Mouse (Mus musculus) kidney, adult 2 months (tissue): ENCODE measurements around the gene She. TPM values are rescaled to one million over a fixed set of nuclear protein-coding genes. Genes with fewer than 3 reads are reported as not detected.

ENCODE experiments used
- DNase-seq: peaks from one replicate; pipeline ENCODE4 v3.0.0; 2021
- H3K27ac ChIP-seq: fragments of 200-500 bp; 2 replicates; pipeline ENCODE4 v1.5.1; 2012; ENCODE audit warnings: low read depth, low read length, control low read depth, inconsistent platforms; ENCODE audit not compliant: insufficient read depth
- H3K27me3 ChIP-seq: fragments of 200-500 bp; replicated peaks from 2 replicates; pipeline ENCODE4 v1.6.1; 2012; ENCODE audit warnings: mild to moderate bottlenecking, moderate library complexity, low read length, inconsistent platforms; ENCODE audit not compliant: control insufficient read depth, insufficient read depth
- H3K36me3 ChIP-seq: fragments of 200-500 bp; 2 replicates; pipeline ENCODE4 v1.6.1; 2012; ENCODE audit warnings: mild to moderate bottlenecking, moderate library complexity, low read length, inconsistent platforms; ENCODE audit not compliant: control insufficient read depth, insufficient read depth
- H3K4me1 ChIP-seq: fragments of 200-500 bp; 2 replicates; pipeline ENCODE4 v1.6.1; 2011; ENCODE audit warnings: low read length; ENCODE audit not compliant: control insufficient read depth, insufficient read depth
- H3K4me3 ChIP-seq: fragments of 200-500 bp; 2 replicates; pipeline ENCODE4 v1.5.1; 2011; ENCODE audit warnings: mild to moderate bottlenecking, low read depth, low read length, control low read depth; ENCODE audit not compliant: insufficient read depth
- CTCF ChIP-seq: fragments of 200-500 bp; conservative IDR thresholded peaks from 2 replicates; pipeline ENCODE4 v1.5.1; 2011; ENCODE audit warnings: low read depth, mild to moderate bottlenecking, control low read depth, low read length, moderate library complexity, mixed read lengths; ENCODE audit not compliant: insufficient read depth, insufficient read length
- POLR2A ChIP-seq: fragments of 200-500 bp; IDR thresholded peaks from one replicate; pipeline ENCODE4 v1.6.1; 2011; ENCODE audit warnings: low read depth, low read length, control low read depth
- WGBS: fragments of 180-500 bp; shearing (Covaris S2); methylation state at CpG from one replicate; pipeline ENCODE4 v1.1.7; 2018; 5-methylcytosine and 5-hydroxymethylcytosine counted together
- polyA plus RNA-seq: library from polyadenylated mRNA; depleted of rRNA; stranded (reverse); fragments of >200 nt; gene quantifications from 2 replicates; pipeline ENCODE4 v1.2.3, GENCODE M21; 2012

She gene
- polyA plus RNA-seq, 1 experiment: 4.1 TPM

GRCm38 (mm10) chr3:89882556-89883181 is 51.5 kb downstream of the She start:
- TF ChIP-seq POLR2A: no peak
- TF ChIP-seq CTCF: no peak
- Histone ChIP-seq H3K4me3 (no peak overlapping the region), H3K36me3 (no peaks in the 10 kb centered on the region), H3K4me1 (no peaks in the 10 kb centered on the region), H3K27me3 (no peaks in the 10 kb centered on the region), H3K27ac (no peak overlapping the region)
- 75% methylated on average over 8 of the region's 8 CpGs for WGBS
- no peak for DNase-seq

- no peaks in the 10 kb centered on the region for H3K36me3 ChIP-seq
- no peaks in the 10 kb centered on the region for H3K4me1 ChIP-seq
- 77% methylated on average over 4 of the region's 4 CpGs for WGBS
- TF ChIP-seq CTCF: no peak
- H3K27me3 ChIP-seq: no peaks in the 10 kb centered on the region
- no peak for DNase-seq
- no peak overlapping the region for H3K4me3 ChIP-seq
- H3K27ac ChIP-seq: no peak overlapping the region
Observed at GRCm38 (mm10) chr3:89883582-89884041, 52.4 kb downstream of the She start.

GRCm38 (mm10) chr3:89885766-89886165 is 54.6 kb downstream of the She start:
- TF ChIP-seq CTCF (no peak), POLR2A (no peak)

GRCm38 (mm10) chr3:89887582-89888230 is 56.5 kb downstream of the She start:
- no peak for DNase-seq
- H3K27me3 ChIP-seq: no peaks in the 10 kb centered on the region
- WGBS: 95% methylated on average over 7 of the region's 7 CpGs
- H3K4me1 ChIP-seq: no peaks in the 10 kb centered on the region
- no peaks in the 10 kb centered on the region for H3K36me3 ChIP-seq
- H3K4me3 ChIP-seq: no peak overlapping the region
- TF ChIP-seq CTCF (no peak), POLR2A (no peak)
- H3K27ac ChIP-seq: no peak overlapping the region

More at GRCm38 (mm10) chr3:89885766-89886165, 54.6 kb downstream of the She start:
- WGBS: 94% methylated on average over 11 of the region's 11 CpGs
- H3K36me3 ChIP-seq: no peaks in the 10 kb centered on the region
- DNase-seq: no peak
- no peak overlapping the region for H3K4me3 ChIP-seq
- no peaks in the 10 kb centered on the region for H3K27me3 ChIP-seq
- no peak overlapping the region for H3K27ac ChIP-seq
- H3K4me1 ChIP-seq: no peaks in the 10 kb centered on the region

GRCm38 (mm10) chr3:89889841-89890430 is 58.8 kb downstream of the She start:
- no peak for DNase-seq
- no peaks in the 10 kb centered on the region for H3K36me3 ChIP-seq
- no peak overlapping the region for H3K27ac ChIP-seq
- H3K4me3 ChIP-seq: no peak overlapping the region
- 26% methylated on average over 8 of the region's 8 CpGs for WGBS
- no peaks in the 10 kb centered on the region for H3K27me3 ChIP-seq
- TF ChIP-seq POLR2A (no peak), CTCF (no peak)
- H3K4me1 ChIP-seq: no peaks in the 10 kb centered on the region

- Histone ChIP-seq H3K4me1 (no peaks in the 10 kb centered on the region), H3K36me3 (no peaks in the 10 kb centered on the region), H3K27me3 (no peaks in the 10 kb centered on the region), H3K27ac (no peak overlapping the region), H3K4me3 (no peak overlapping the region)
- DNase-seq: no peak
- no peak for TF ChIP-seq CTCF
- no peak for TF ChIP-seq POLR2A
Observed at GRCm38 (mm10) chr3:89891696-89892095, 60.5 kb downstream of the She start.

- no peak for DNase-seq
- Histone ChIP-seq H3K27ac (no peak overlapping the region), H3K4me1 (no peaks in the 10 kb centered on the region), H3K27me3 (no peaks in the 10 kb centered on the region), H3K4me3 (no peak overlapping the region), H3K36me3 (no peaks in the 10 kb centered on the region)
- TF ChIP-seq POLR2A: no peak
- TF ChIP-seq CTCF: no peak
- WGBS: 87% methylated on average over 5 of the region's 5 CpGs
Observed at GRCm38 (mm10) chr3:89892517-89893106, 61.4 kb downstream of the She start.
